Mouse (Mus musculus) cortical plate, adult 2 months (tissue): Measurements from ENCODE around the gene Creb3l4.

ENCODE experiments used
- CTCF ChIP-seq: fragments of 200-500 bp; IDR thresholded peaks from 2 replicates; pipeline ENCODE4 v1.5.1; 2011; ENCODE audit warnings: mild to moderate bottlenecking, control low read depth, low read length; ENCODE audit not compliant: insufficient read depth; ENCODE audit errors: extremely low read depth
- POLR2A ChIP-seq: fragments of 200-500 bp; IDR thresholded peaks from 2 replicates; pipeline ENCODE4 v1.6.1; 2011; ENCODE audit warnings: mild to moderate bottlenecking, low read length, control low read depth; ENCODE audit not compliant: insufficient read depth; ENCODE audit errors: extremely low read depth

GRCm38 (mm10) chr3:90203619-90204018 lies 39.7 kb downstream of the Creb3l4 start:
- TF ChIP-seq CTCF, result no peak
- no peak for TF ChIP-seq POLR2A
